Mouse (Mus musculus) embryo, embryonic 10.5 days (tissue): ENCODE data around the gene Arl15.

Experiments
- DNase-seq: peaks from one replicate; pipeline ENCODE4 v3.0.0-alpha.2; 2015; ENCODE audit warnings: low spot score

Gene Arl15

GRCm38 (mm10) chr13:113844717-113845116 lies 50.4 kb downstream of the Arl15 start:
- DNase-seq, result no peak

GRCm38 (mm10) chr13:113845229-113845628 lies 50.9 kb downstream of the Arl15 start:
- no peak for DNase-seq

GRCm38 (mm10) chr13:113846413-113846812 lies 52.1 kb downstream of the Arl15 start:
- no peak for DNase-seq

GRCm38 (mm10) chr13:113850431-113851034 lies 56.2 kb downstream of the Arl15 start:
- DNase-seq, result no peak

- DNase-seq, result no peak
These were observed 57.5 kb downstream of the Arl15 start for GRCm38 (mm10) chr13:113851602-113852375.

- no peak for DNase-seq
These were observed 58.0 kb downstream of the Arl15 start for GRCm38 (mm10) chr13:113852376-113852666.

GRCm38 (mm10) chr13:113854146-113854545 lies 59.8 kb downstream of the Arl15 start:
- no peak for DNase-seq

GRCm38 (mm10) chr13:113854551-113855312 lies 60.4 kb downstream of the Arl15 start:
- DNase-seq, result no peak

- no peak for DNase-seq
These were observed 62.6 kb downstream of the Arl15 start for GRCm38 (mm10) chr13:113856946-113857345.

GRCm38 (mm10) chr13:113858667-113859391 lies 64.5 kb downstream of the Arl15 start:
- DNase-seq, result peak; percentile 48

- no peak for DNase-seq
These were observed 65.1 kb downstream of the Arl15 start for GRCm38 (mm10) chr13:113859392-113859776.

- no peak for DNase-seq
These were observed 66.5 kb downstream of the Arl15 start for GRCm38 (mm10) chr13:113860816-113861215.

GRCm38 (mm10) chr13:113861231-113861630 lies 66.9 kb downstream of the Arl15 start:
- no peak for DNase-seq

GRCm38 (mm10) chr13:113862951-113863350 lies 68.6 kb downstream of the Arl15 start:
- DNase-seq, result no peak

- DNase-seq, result no peak
These were observed 69.4 kb downstream of the Arl15 start for GRCm38 (mm10) chr13:113863688-113864087.

GRCm38 (mm10) chr13:113864278-113864677 lies 70.0 kb downstream of the Arl15 start:
- DNase-seq, result no peak

- peak; percentile 89 for DNase-seq
These were observed 70.6 kb downstream of the Arl15 start for GRCm38 (mm10) chr13:113864893-113865292.

- DNase-seq, result no peak
These were observed 71.1 kb downstream of the Arl15 start for GRCm38 (mm10) chr13:113865378-113865777.

- DNase-seq, result peak; percentile 79
These were observed 71.5 kb downstream of the Arl15 start for GRCm38 (mm10) chr13:113865806-113866205.

GRCm38 (mm10) chr13:113867736-113868135 lies 73.4 kb downstream of the Arl15 start:
- no peak for DNase-seq

GRCm38 (mm10) chr13:113869212-113870205 lies 75.2 kb downstream of the Arl15 start:
- peak; percentile 74 for DNase-seq
